ENCODE assay signal across 13 mouse cellular contexts in genomic region chr2:158611726-158612670, GRCm38 (mm10). TPM values are rescaled to one million over a fixed set of nuclear protein-coding genes. Genes with fewer than 3 reads are reported as not detected.
DNase-seq lines count a peak whose midpoint lies in the region; ATAC-seq lines count a peak whose summit lies in the region.
"Had no signal": no experiment of that assay in that cellular context is flagged by ENCODE, and none has a peak within 500 bp of the region (broad histone marks: within the 10 kb centered on the region; RNA-seq: fewer than 3 reads in every experiment).

No protein-coding gene starts in this region.

- no peaks in the 10 kb centered on the region for H3K36me3 ChIP-seq in heart, embryonic 13.5 days
- H3K36me3 ChIP-seq in hindbrain, embryonic 15.5 days, result no peaks in the 10 kb centered on the region
- H3K36me3 ChIP-seq in neural tube, embryonic 12.5 days, result no peaks in the 10 kb centered on the region

- ATAC-seq in heart, embryonic 13.5 days (ENCODE audit: extremely low read depth, insufficient number of reproducible peaks, low FRiP score, low TSS enrichment), result no peak
- ATAC-seq in hindbrain, embryonic 15.5 days (ENCODE audit: low FRiP score, low read depth), result no peak
- ATAC-seq in neural tube, embryonic 12.5 days (ENCODE audit: low FRiP score, low read depth), result no peak

- no peak overlapping the region for H3K4me3 ChIP-seq in heart, embryonic 13.5 days
- H3K4me3 ChIP-seq in hindbrain, embryonic 15.5 days, result peak overlapping the region; percentile 46
- peak overlapping the region; percentile 51 for H3K4me3 ChIP-seq in neural tube, embryonic 12.5 days

- H3K9ac ChIP-seq in heart, embryonic 13.5 days, result no peak overlapping the region
- peak overlapping the region; percentile 55 for H3K9ac ChIP-seq in hindbrain, embryonic 15.5 days
- peak overlapping the region; percentile 70 for H3K9ac ChIP-seq in neural tube, embryonic 12.5 days

- H3K9me3 ChIP-seq in heart, embryonic 13.5 days, result no peaks in the 10 kb centered on the region
- H3K9me3 ChIP-seq in hindbrain, embryonic 15.5 days, result no peaks in the 10 kb centered on the region
- H3K9me3 ChIP-seq in neural tube, embryonic 12.5 days, result no peaks in the 10 kb centered on the region

- 3% methylated on average over 30 of the region's 30 CpGs for WGBS in heart, embryonic 13.5 days
- WGBS in hindbrain, embryonic 15.5 days, result 3% methylated on average over 30 of the region's 30 CpGs
- WGBS in neural tube, embryonic 12.5 days, result 2% methylated on average over 30 of the region's 30 CpGs

- peaks cover 100% of the 10 kb centered on the region for H3K27me3 ChIP-seq in heart, embryonic 13.5 days (replicated peaks)
- H3K27me3 ChIP-seq in hindbrain, embryonic 15.5 days, result peaks cover 49% of the 10 kb centered on the region
- peaks cover 97% of the 10 kb centered on the region for H3K27me3 ChIP-seq in neural tube, embryonic 12.5 days (replicated peaks)

- 0 out of 2 replicates have a peak overlapping the region, but pooled peaks have one; percentile 51 for H3K4me2 ChIP-seq in heart, embryonic 13.5 days
- peak overlapping the region; percentile 54 for H3K4me2 ChIP-seq in hindbrain, embryonic 15.5 days
- peak overlapping the region; percentile 56 for H3K4me2 ChIP-seq in neural tube, embryonic 12.5 days (replicated peaks)

- no peak overlapping the region for H3K27ac ChIP-seq in heart, embryonic 13.5 days (replicated peaks)
- peak overlapping the region; percentile 92 for H3K27ac ChIP-seq in hindbrain, embryonic 15.5 days (replicated peaks)
- peak overlapping the region; percentile 66 for H3K27ac ChIP-seq in neural tube, embryonic 12.5 days

- H3K4me1 ChIP-seq in heart, embryonic 13.5 days, result peaks cover 30% of the 10 kb centered on the region
- H3K4me1 ChIP-seq in hindbrain, embryonic 15.5 days (replicated peaks), result peaks cover 38% of the 10 kb centered on the region
- H3K4me1 ChIP-seq in neural tube, embryonic 12.5 days, result peaks cover 22% of the 10 kb centered on the region

- no peak for DNase-seq in heart, postnatal 4 days
- DNase-seq in ZHBTc4 (ENCODE audit: low read depth, low spot score), result peak; percentile 37
- no peak for DNase-seq in adrenal gland, adult 18-20 months (ENCODE audit: low spot score in 2 of 2)
- no peak for DNase-seq in MN1 (ENCODE audit: low spot score)
- DNase-seq in kidney, adult 11 months, result no peak
- DNase-seq: layer of hippocampus, postnatal 36 days; lung, postnatal 36 days had no signal

RNA-seq across cellular contexts. Expression of gene Slc32a1, which starts 1.4 kb away (rescaled TPM):
- polyA plus RNA-seq in heart, embryonic 13.5 days (2015; fragmentation: Nextera tagmentation; extraction: Ambion mirVana), result not detected in 2 replicates
- not detected for total RNA-seq in heart, postnatal 4 days (2021)
- polyA plus RNA-seq in hindbrain, embryonic 15.5 days (2015; fragmentation: Nextera tagmentation; extraction: Ambion mirVana), result 11.6 and 13.2 TPM in 2 replicates
- polyA plus RNA-seq in neural tube, embryonic 12.5 days (2016; fragmentation: Nextera tagmentation; extraction: Ambion mirVana), result 3.5 and 4.4 TPM in 2 replicates
- not detected for total RNA-seq in adrenal gland, adult 18-20 months (2021)
- total RNA-seq: CH12.LX; heart, adult 8-10 months had no signal
- polyA plus RNA-seq: small intestine, adult 2 months had no signal

RNA-seq across cellular contexts. Expression of gene Actr5, which starts 12.7 kb away (rescaled TPM):
- 7.2 and 7.6 TPM in 2 replicates for polyA plus RNA-seq in heart, embryonic 13.5 days (2015; fragmentation: Nextera tagmentation; extraction: Ambion mirVana)
- total RNA-seq in heart, postnatal 4 days (2021), result 1 to 10 TPM; 9.0 to 9.4 TPM
- 12.0 and 13.1 TPM in 2 replicates for polyA plus RNA-seq in hindbrain, embryonic 15.5 days (2015; fragmentation: Nextera tagmentation; extraction: Ambion mirVana)
- 20.3 and 20.5 TPM in 2 replicates for polyA plus RNA-seq in neural tube, embryonic 12.5 days (2016; fragmentation: Nextera tagmentation; extraction: Ambion mirVana)
- total RNA-seq in adrenal gland, adult 18-20 months (2021), result 10 to 100 TPM; 11.9 to 12.8 TPM

RNA-seq across cellular contexts. Expression of gene Ppp1r16b, which starts 53.2 kb away (rescaled TPM):
- polyA plus RNA-seq in heart, embryonic 13.5 days (2015; fragmentation: Nextera tagmentation; extraction: Ambion mirVana), result 4.5 and 4.9 TPM in 2 replicates
- total RNA-seq in heart, postnatal 4 days (2021), result 10 to 100 TPM; 13.8 to 14.2 TPM
- polyA plus RNA-seq in hindbrain, embryonic 15.5 days (2015; fragmentation: Nextera tagmentation; extraction: Ambion mirVana), result 22.1 and 23.4 TPM in 2 replicates
- polyA plus RNA-seq in neural tube, embryonic 12.5 days (2016; fragmentation: Nextera tagmentation; extraction: Ambion mirVana), result 4.2 and 4.5 TPM in 2 replicates
- total RNA-seq in adrenal gland, adult 18-20 months (2021), result 10 to 100 TPM in 1 of 2 experiments, 1 to 10 TPM in 1; 6.9 to 11.5 TPM
